Mouse (Mus musculus) limb, embryonic 15.5 days (tissue): ENCODE results near the gene Bsn. TPM values are rescaled to one million over a fixed set of nuclear protein-coding genes. Genes with fewer than 3 reads are reported as not detected.

ENCODE experiments used
- ATAC-seq: fragments of 200-750 bp; cut with Nextera tagmentation; 2 replicates; pipeline ENCODE4 v1.8.0; 2017; ENCODE audit warnings: low read depth, moderate TSS enrichment; ENCODE audit not compliant: insufficient number of reproducible peaks, low FRiP score, low TSS enrichment
- H3K27ac ChIP-seq: fragments of 300-500 bp; sonication (generic); 2 replicates; pipeline ENCODE4 v1.5.1; 2015; ENCODE audit warnings: moderate library complexity, mild to moderate bottlenecking, inconsistent platforms
- H3K27me3 ChIP-seq: fragments of 300-500 bp; sonication (generic); 2 replicates; pipeline ENCODE4 v1.6.1; 2015; ENCODE audit warnings: inconsistent platforms
- H3K36me3 ChIP-seq: fragments of 300-500 bp; sonication (generic); 2 replicates; pipeline ENCODE4 v1.6.1; 2015; ENCODE audit warnings: inconsistent platforms
- H3K4me1 ChIP-seq: fragments of 300-500 bp; sonication (generic); 2 replicates; pipeline ENCODE4 v1.6.1; 2015; ENCODE audit warnings: inconsistent platforms
- H3K4me2 ChIP-seq: fragments of 300-500 bp; sonication (generic); 2 replicates; pipeline ENCODE4 v1.6.1; 2015; ENCODE audit warnings: mild to moderate bottlenecking, inconsistent platforms
- H3K4me3 ChIP-seq: fragments of 300-500 bp; sonication (generic); 2 replicates; pipeline ENCODE4 v1.5.1; 2015; ENCODE audit warnings: mild to moderate bottlenecking, inconsistent platforms
- H3K9ac ChIP-seq: fragments of 300-500 bp; sonication (generic); 2 replicates; pipeline ENCODE4 v1.6.1; 2015; ENCODE audit warnings: inconsistent platforms
- H3K9me3 ChIP-seq: fragments of 300-500 bp; sonication (generic); 2 replicates; pipeline ENCODE4 v1.6.1; 2016; ENCODE audit warnings: inconsistent platforms
- WGBS: fragments of 180-500 bp; shearing (Covaris S2); methylation state at CpG from one replicate; pipeline ENCODE4 v1.1.7; 2015; 5-methylcytosine and 5-hydroxymethylcytosine counted together
- polyA plus RNA-seq: library from polyadenylated mRNA; unstranded; fragments of >200 nt; fragmentation: Nextera tagmentation; extraction: Ambion mirVana; gene quantifications from 2 replicates; pipeline ENCODE4 v1.2.1, GENCODE M21; 2015

The Bsn gene
- polyA plus RNA-seq, 1 experiment from 2014 or later = 0.82 TPM

- no peaks in the 10 kb centered on the region for H3K9me3 ChIP-seq
- H3K4me1 ChIP-seq = peaks cover 28% of the 10 kb centered on the region
- H3K9ac ChIP-seq = no peak overlapping the region
- H3K27me3 ChIP-seq = peaks cover 19% of the 10 kb centered on the region
- H3K27ac ChIP-seq = no peak overlapping the region
- WGBS = 68% methylated on average over 43 of the region's 43 CpGs
- H3K36me3 ChIP-seq = no peaks in the 10 kb centered on the region
- no peak for ATAC-seq
- H3K4me2 ChIP-seq = no peak overlapping the region
- H3K4me3 ChIP-seq = no peak overlapping the region
These were observed 74.7 kb downstream of the Bsn start for GRCm38 (mm10) chr9:108115290-108116077.

GRCm38 (mm10) chr9:108112719-108113340, 77.4 kb downstream of the Bsn start:
- no peak overlapping the region for H3K4me3 ChIP-seq
- no peak overlapping the region for H3K4me2 ChIP-seq
- H3K4me1 ChIP-seq = peaks cover 20% of the 10 kb centered on the region
- no peak overlapping the region for H3K27ac ChIP-seq
- no peaks in the 10 kb centered on the region for H3K36me3 ChIP-seq
- H3K9me3 ChIP-seq = no peaks in the 10 kb centered on the region
- no peak for ATAC-seq
- H3K27me3 ChIP-seq = peaks cover 19% of the 10 kb centered on the region
- 92% methylated on average over 18 of the region's 18 CpGs for WGBS
- H3K9ac ChIP-seq = no peak overlapping the region

GRCm38 (mm10) chr9:108111593-108112121, 78.5 kb downstream of the Bsn start:
- Histone ChIP-seq H3K27ac (0 out of 2 replicates have a peak overlapping the region, but pooled peaks have one; percentile 8), H3K4me3 (peak overlapping the region; percentile 30), H3K36me3 (no peaks in the 10 kb centered on the region), H3K9ac (peak overlapping the region; percentile 23; the same call in 1 of the 2 replicates), H3K27me3 (peaks cover 19% of the 10 kb centered on the region), H3K9me3 (no peaks in the 10 kb centered on the region), H3K4me2 (peak overlapping the region; percentile 60), H3K4me1 (peaks cover 22% of the 10 kb centered on the region)
- 72% methylated on average over 17 of the region's 17 CpGs for WGBS
- ATAC-seq = no peak

- no peak for ATAC-seq
These were observed 79.0 kb downstream of the Bsn start for GRCm38 (mm10) chr9:108111101-108111592.

GRCm38 (mm10) chr9:108110160-108110559, 80.0 kb downstream of the Bsn start:
- H3K4me2 ChIP-seq = 0 out of 2 replicates have a peak overlapping the region, but pooled peaks have one; percentile 60
- H3K9me3 ChIP-seq = no peaks in the 10 kb centered on the region

More at GRCm38 (mm10) chr9:108111101-108111592, 79.0 kb downstream of the Bsn start:
- 10% methylated on average over 22 of the region's 22 CpGs for WGBS
- Histone ChIP-seq H3K4me3 (peak overlapping the region; percentile 30), H3K9ac (peak overlapping the region; percentile 23), H3K27me3 (peaks cover 19% of the 10 kb centered on the region), H3K4me2 (peak overlapping the region; percentile 60), H3K9me3 (no peaks in the 10 kb centered on the region), H3K27ac (0 out of 2 replicates have a peak overlapping the region, but pooled peaks have one; percentile 8), H3K36me3 (no peaks in the 10 kb centered on the region), H3K4me1 (peaks cover 22% of the 10 kb centered on the region)

GRCm38 (mm10) chr9:108107867-108108266, 82.3 kb downstream of the Bsn start:
- Histone ChIP-seq H3K27ac (no peak overlapping the region), H3K4me2 (no peak overlapping the region), H3K9me3 (no peaks in the 10 kb centered on the region), H3K4me1 (peaks cover 36% of the 10 kb centered on the region), H3K27me3 (no peaks in the 10 kb centered on the region), H3K4me3 (no peak overlapping the region), H3K36me3 (no peaks in the 10 kb centered on the region), H3K9ac (no peak overlapping the region)
- ATAC-seq = no peak
- 93% methylated on average over 16 of the region's 16 CpGs for WGBS

More at GRCm38 (mm10) chr9:108110160-108110559, 80.0 kb downstream of the Bsn start:
- Histone ChIP-seq H3K4me3 (no peak overlapping the region), H3K9ac (no peak overlapping the region), H3K36me3 (no peaks in the 10 kb centered on the region), H3K27me3 (peaks cover 12% of the 10 kb centered on the region), H3K4me1 (peaks cover 31% of the 10 kb centered on the region), H3K27ac (no peak overlapping the region)
- WGBS = 81% methylated on average over 16 of the region's 16 CpGs
- no peak for ATAC-seq

- H3K4me3 ChIP-seq = no peak overlapping the region
- no peak for ATAC-seq
- H3K36me3 ChIP-seq = no peaks in the 10 kb centered on the region
- WGBS = 90% methylated on average over 23 of the region's 23 CpGs
- no peaks in the 10 kb centered on the region for H3K9me3 ChIP-seq
- no peaks in the 10 kb centered on the region for H3K27me3 ChIP-seq
- H3K27ac ChIP-seq = no peak overlapping the region
- no peak overlapping the region for H3K9ac ChIP-seq
- peaks cover 30% of the 10 kb centered on the region for H3K4me1 ChIP-seq
- H3K4me2 ChIP-seq = no peak overlapping the region
These were observed 84.1 kb downstream of the Bsn start for GRCm38 (mm10) chr9:108106090-108106489.

- Histone ChIP-seq H3K9me3 (no peaks in the 10 kb centered on the region), H3K36me3 (no peaks in the 10 kb centered on the region), H3K4me1 (peaks cover 25% of the 10 kb centered on the region), H3K27ac (peak overlapping the region; percentile 70), H3K4me2 (peak overlapping the region; percentile 30; the same call in 1 of the 2 replicates), H3K9ac (0 out of 2 replicates have a peak overlapping the region, but pooled peaks have one; percentile 15), H3K4me3 (no peak overlapping the region), H3K27me3 (no peaks in the 10 kb centered on the region)
- ATAC-seq = no peak
- 71% methylated on average over 12 of the region's 12 CpGs for WGBS
These were observed 84.7 kb downstream of the Bsn start for GRCm38 (mm10) chr9:108105549-108105863.

GRCm38 (mm10) chr9:108104766-108105548, 85.2 kb downstream of the Bsn start:
- H3K9ac ChIP-seq = peak overlapping the region; percentile 15; the same call in 1 of the 2 replicates
- peaks cover 23% of the 10 kb centered on the region for H3K4me1 ChIP-seq
- peak overlapping the region; percentile 70 for H3K27ac ChIP-seq
- 29% methylated on average over 31 of the region's 31 CpGs for WGBS
- H3K27me3 ChIP-seq = no peaks in the 10 kb centered on the region
- H3K9me3 ChIP-seq = no peaks in the 10 kb centered on the region
- no peaks in the 10 kb centered on the region for H3K36me3 ChIP-seq
- peak; percentile 16; the same call in 1 of the 2 replicates for ATAC-seq
- peak overlapping the region; percentile 8 for H3K4me3 ChIP-seq
- H3K4me2 ChIP-seq = peak overlapping the region; percentile 30

- Histone ChIP-seq H3K27me3 (no peaks in the 10 kb centered on the region), H3K9me3 (no peaks in the 10 kb centered on the region), H3K27ac (no peak overlapping the region), H3K36me3 (no peaks in the 10 kb centered on the region), H3K4me1 (peaks cover 20% of the 10 kb centered on the region), H3K4me3 (no peak overlapping the region), H3K9ac (no peak overlapping the region), H3K4me2 (no peak overlapping the region)
- 82% methylated on average over 8 of the region's 8 CpGs for WGBS
- no peak for ATAC-seq
These were observed 90.6 kb downstream of the Bsn start for GRCm38 (mm10) chr9:108099619-108100018.

GRCm38 (mm10) chr9:108095949-108096712, 94.1 kb downstream of the Bsn start:
- WGBS = 66% methylated on average over 10 of the region's 10 CpGs
- H3K4me2 ChIP-seq = no peak overlapping the region
- H3K36me3 ChIP-seq = peaks cover 18% of the 10 kb centered on the region
- no peaks in the 10 kb centered on the region for H3K9me3 ChIP-seq
- ATAC-seq = no peak
- no peaks in the 10 kb centered on the region for H3K27me3 ChIP-seq
- H3K27ac ChIP-seq = no peak overlapping the region
- no peak overlapping the region for H3K4me3 ChIP-seq
- no peak overlapping the region for H3K9ac ChIP-seq
- H3K4me1 ChIP-seq = peaks cover 28% of the 10 kb centered on the region
